Mouse (Mus musculus) embryonic fibroblast, embryonic 13.5 days (primary cell): ENCODE data around the gene Spic.

ENCODE experiments used
- CTCF ChIP-seq: IDR thresholded peaks from 2 replicates; pipeline ENCODE4 v1.5.1; 2011; ENCODE audit warnings: mild to moderate bottlenecking, control low read depth, low read length, moderate library complexity, borderline replicate concordance; ENCODE audit not compliant: insufficient read depth
- POLR2A ChIP-seq: IDR thresholded peaks from 2 replicates; pipeline ENCODE4 v1.6.1; 2011; ENCODE audit warnings: low read depth, mild to moderate bottlenecking, control low read depth, low read length, moderate library complexity

- TF ChIP-seq CTCF (no peak), POLR2A (no peak)
Measured at GRCm38 (mm10) chr10:88725343-88725742, 40.5 kb upstream of the Spic start.
